Mouse (Mus musculus) adrenal gland, postnatal 36 days (tissue): ENCODE measurements at regions not wholly inside any gene's neighbourhood (a gene's known extent, or its start where the extent isn't known, plus 50 kb on each side); places are given as distances from the start of the nearest gene placed in this dataset.
"Not testable (repeated sequence)": the region's sequence is repeated elsewhere in the genome, so short reads cannot be mapped to it uniquely, and the experiment has no call there.

Experiments used
- DNase-seq, 2 experiments: peaks; one replicate each; pipeline ENCODE4 v3.0.0; 2021; ENCODE audit warnings: mixed read lengths in 1 of 2

- no peak for DNase-seq
Measured at GRCm38 (mm10) chr12:65424506-65424905, 199.2 kb downstream of the Wdr20rt start.

- no peak for DNase-seq
Measured at GRCm38 (mm10) chr12:65425440-65425839, 200.1 kb downstream of the Wdr20rt start.

- DNase-seq: no peak
Measured at GRCm38 (mm10) chr12:65426884-65427283, 201.6 kb downstream of the Wdr20rt start.

GRCm38 (mm10) chr12:65428214-65428981, 203.1 kb downstream of the Wdr20rt start:
- no peak for DNase-seq

- DNase-seq: no peak
Measured at GRCm38 (mm10) chr12:65450845-65451244, 225.5 kb downstream of the Wdr20rt start.

GRCm38 (mm10) chr12:65455683-65456082, 230.4 kb downstream of the Wdr20rt start:
- DNase-seq: no peak

- no peak for DNase-seq
Measured at GRCm38 (mm10) chr12:65456956-65457355, 231.6 kb downstream of the Wdr20rt start.

- no peak for DNase-seq
Measured at GRCm38 (mm10) chr12:65464246-65464645, 238.9 kb downstream of the Wdr20rt start.

GRCm38 (mm10) chr12:65478674-65479073, 253.4 kb downstream of the Wdr20rt start:
- DNase-seq: not testable (repeated sequence)

GRCm38 (mm10) chr12:65480829-65481228, 255.5 kb downstream of the Wdr20rt start:
- no peak for DNase-seq

GRCm38 (mm10) chr12:65491092-65491491, 265.8 kb downstream of the Wdr20rt start:
- no peak for DNase-seq

GRCm38 (mm10) chr12:65494388-65495030, 269.2 kb downstream of the Wdr20rt start:
- no peak for DNase-seq

GRCm38 (mm10) chr12:65496613-65497012, 271.3 kb downstream of the Wdr20rt start:
- DNase-seq: no peak

GRCm38 (mm10) chr12:65497602-65498001, 272.3 kb downstream of the Wdr20rt start:
- DNase-seq: no peak

GRCm38 (mm10) chr12:65501459-65501858, 276.1 kb downstream of the Wdr20rt start:
- no peak for DNase-seq

GRCm38 (mm10) chr12:65502045-65502444, 276.7 kb downstream of the Wdr20rt start:
- no peak for DNase-seq

GRCm38 (mm10) chr12:65513070-65513469, 287.8 kb downstream of the Wdr20rt start:
- no peak for DNase-seq

- DNase-seq: no peak
Measured at GRCm38 (mm10) chr12:65534142-65534690, 308.9 kb downstream of the Wdr20rt start.

- DNase-seq: no peak
Measured at GRCm38 (mm10) chr12:65548301-65548700, 323.0 kb downstream of the Wdr20rt start.

GRCm38 (mm10) chr12:65552230-65552629, 326.9 kb downstream of the Wdr20rt start:
- no peak for DNase-seq

- no peak for DNase-seq
Measured at GRCm38 (mm10) chr12:65559036-65559435, 333.7 kb downstream of the Wdr20rt start.

GRCm38 (mm10) chr12:65559809-65560208, 334.5 kb downstream of the Wdr20rt start:
- DNase-seq: no peak

GRCm38 (mm10) chr12:65571633-65572032, 346.3 kb downstream of the Wdr20rt start:
- peak in 1 of 2 experiments; percentile 22 for DNase-seq
